Mouse (Mus musculus): ENCODE measurements around the gene Fam81b.

GRCm38 (mm10) chr13:76187651-76188050, 117.2 kb downstream of the Fam81b start:
- TF ChIP-seq POLR2A (IDR thresholded peaks at IDR 0.05; ENCODE audit: low read depth, low read length): no peak
- no peak for TF ChIP-seq CTCF (IDR thresholded peaks at IDR 0.05; ENCODE audit: extremely low read depth, insufficient read depth, insufficient read length, insufficient replicate concordance)
